In genomic region chr1:182506229-182506986, GRCm38 (mm10) we compare ENCODE assay signal across 9 mouse cellular contexts. TPM values are rescaled to one million over a fixed set of nuclear protein-coding genes. Genes with fewer than 3 reads are reported as not detected.
DNase-seq lines count a peak whose midpoint lies in the region; ATAC-seq and TF ChIP-seq lines count a peak whose summit lies in the region.
"Had no signal": no experiment of that assay in that cellular context is flagged by ENCODE, and none has a peak within 500 bp of the region (broad histone marks: within the 10 kb centered on the region; RNA-seq: fewer than 3 reads in every experiment).

No protein-coding gene starts in this region.

- no peaks in the 10 kb centered on the region for H3K4me1 ChIP-seq in cortical plate, adult 2 months (ENCODE audit: control insufficient read depth, insufficient read depth, low read length)
- peaks cover 31% of the 10 kb centered on the region for H3K4me1 ChIP-seq in liver, postnatal 0 days (ENCODE audit: insufficient read depth)

- H3K9me3 ChIP-seq in liver, postnatal 0 days (ENCODE audit: low read length) = no peaks in the 10 kb centered on the region

- peak; percentile 48 to 81 for DNase-seq in urinary bladder, adult 18-20 months (ENCODE audit: low spot score in 2 of 2)
- DNase-seq in urinary bladder, postnatal 10 days (ENCODE audit: low spot score) = no peak
- DNase-seq in liver, postnatal 0 days = peak; percentile 61
- DNase-seq in telencephalon, adult 2 months (ENCODE audit: low read depth, low spot score) = peak; percentile 45
- DNase-seq in cerebellum, adult 18-20 months = no peak
- DNase-seq in testis, postnatal 10 days (ENCODE audit: low spot score) = no peak

- TF ChIP-seq POLR2A in cortical plate, adult 2 months (IDR thresholded peaks at IDR 0.05; ENCODE audit: extremely low read depth, insufficient read depth, low read length) = no peak

- H3K4me2 ChIP-seq in liver, postnatal 0 days (ENCODE audit: low read depth, low read length) = peak overlapping the region; percentile 34

- peaks cover 11% of the 10 kb centered on the region; the same call in 1 of the 2 replicates for H3K36me3 ChIP-seq in liver, postnatal 0 days (replicated peaks; ENCODE audit: insufficient read depth, low read length)

- peak overlapping the region; percentile 31 for H3K27ac ChIP-seq in cortical plate, adult 2 months (ENCODE audit: insufficient read depth, low read length)
- H3K27ac ChIP-seq in liver, postnatal 0 days (ENCODE audit: low read depth) = peak overlapping the region; percentile 74

- 0 out of 2 replicates have a peak, but pooled peaks have one; percentile 29 for TF ChIP-seq EP300 in liver, postnatal 0 days (IDR thresholded peaks at IDR 0.05; ENCODE audit: low read depth)

- ATAC-seq in hematopoietic stem cell, adult 5-6 weeks (replicated peaks in 1 of 2; ENCODE audit: insufficient read depth in 1 of 2, low FRiP score in 2 of 2, low TSS enrichment in 1 of 2, low read depth in 1 of 2, poor library complexity in 2 of 2, severe bottlenecking in 2 of 2) = peak; percentile 42 to 44; a peak in 3 of 4 replicates
- peak; percentile 79 for ATAC-seq in liver, postnatal 0 days

- no peak overlapping the region; the same call in 1 of the 2 replicates for H3K9ac ChIP-seq in liver, postnatal 0 days (replicated peaks)

- 27% methylated on average over 7 of the region's 7 CpGs for WGBS in liver, postnatal 0 days (ENCODE audit: insufficient replicate concordance)

- TF ChIP-seq CTCF in cortical plate, adult 2 months (IDR thresholded peaks at IDR 0.05; ENCODE audit: extremely low read depth, insufficient read depth, low read length) = no peak
- TF ChIP-seq CTCF in liver, postnatal 0 days (IDR thresholded peaks at IDR 0.05; ENCODE audit: low read depth) = peak; percentile 63

- no peaks in the 10 kb centered on the region for H3K27me3 ChIP-seq in liver, postnatal 0 days (ENCODE audit: insufficient read depth, low read length)

- no peak overlapping the region for H3K4me3 ChIP-seq in cortical plate, adult 2 months (ENCODE audit: insufficient read depth, low read length)
- no peak overlapping the region for H3K4me3 ChIP-seq in liver, postnatal 0 days (ENCODE audit: low read depth, low read length)

RNA-seq across cellular contexts. Expression of gene Capn2, which starts 11.0 kb away (rescaled TPM):
- 61.4 and 63.3 TPM in 2 replicates for polyA plus RNA-seq in cortical plate, adult 2 months (2012; rRNA removed)
- 45.6 and 60.3 TPM in 2 replicates for total RNA-seq in hematopoietic stem cell, adult 5-6 weeks (2017)
- polyA plus RNA-seq in liver, postnatal 0 days (2015; fragmentation: Nextera tagmentation; extraction: Ambion mirVana) = 20.6 and 23.6 TPM in 2 replicates

RNA-seq across cellular contexts. Expression of gene Capn8, which starts 58.4 kb away (rescaled TPM):
- polyA plus RNA-seq in cortical plate, adult 2 months (2012; rRNA removed) = 0.04 TPM in 1 of 2 replicates, not detected in the other
- not detected in 2 replicates for total RNA-seq in hematopoietic stem cell, adult 5-6 weeks (2017)
- polyA plus RNA-seq in liver, postnatal 0 days (2015; fragmentation: Nextera tagmentation; extraction: Ambion mirVana) = 0.06 TPM in 1 of 2 replicates, not detected in the other
- total RNA-seq: gastrocnemius, postnatal 4 days had no signal

Comparison
In these comparisons a context has a peak if more than half of its experiments do, and no peak if none do; other contexts are left out.
1. DNase-seq: peak in urinary bladder, adult 18-20 months (2 of 2), liver, postnatal 0 days (single experiment) and telencephalon, adult 2 months (single experiment); none in urinary bladder, postnatal 10 days (single experiment), cerebellum, adult 18-20 months (0 of 2) and testis, postnatal 10 days (single experiment).